Mouse (Mus musculus): ENCODE results near the gene 4930556J24Rik. TPM values are rescaled to one million over a fixed set of nuclear protein-coding genes. Genes with fewer than 3 reads are reported as not detected.

4930556J24Rik gene
- polyA plus RNA-seq, 1 experiment = not detected

DNA sequence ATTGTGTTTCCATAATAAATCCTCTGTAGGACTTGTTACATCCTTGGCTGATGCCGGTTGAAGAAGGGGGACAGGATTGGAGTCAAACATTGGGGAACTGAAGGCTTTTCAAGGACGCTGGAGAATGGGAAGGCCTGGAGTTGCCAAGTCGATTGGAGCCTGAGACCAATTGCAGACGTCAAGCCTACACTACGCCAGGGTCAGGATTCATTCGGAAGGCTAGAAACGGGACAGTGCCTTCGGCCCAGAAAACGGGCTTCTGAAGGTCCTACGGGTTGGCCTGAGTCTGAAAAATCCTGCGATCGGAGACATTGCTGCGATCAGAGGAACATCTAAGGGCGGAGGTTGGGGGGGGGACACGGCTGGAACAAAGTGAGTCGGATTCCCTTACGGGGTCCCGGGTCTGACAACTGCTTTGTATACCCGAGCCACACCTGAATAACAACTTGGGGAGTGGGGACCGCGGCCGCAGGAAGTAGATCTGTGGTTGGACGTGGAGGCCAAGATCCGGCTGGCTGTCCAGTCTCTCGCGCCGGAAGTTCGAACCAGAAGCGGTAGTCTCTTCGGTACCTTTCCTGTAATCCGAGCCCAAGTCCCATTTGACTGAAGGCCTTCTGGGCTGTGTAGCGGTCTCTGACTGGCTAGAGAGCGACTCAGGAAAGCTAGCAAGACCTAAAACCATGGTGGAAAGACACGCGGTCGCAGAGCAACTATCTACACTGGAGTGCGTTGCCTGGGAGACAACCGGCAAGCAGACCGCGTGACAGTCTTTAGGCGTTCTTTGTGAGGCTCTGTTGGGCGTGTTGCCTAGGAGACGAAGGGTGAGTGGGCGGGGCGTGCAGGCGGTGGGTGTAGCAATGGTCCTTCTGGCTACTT, 81.9 kb downstream of the 4930556J24Rik start, which contains the start of the genes 4921536K21Rik and Dusp18:
Gene 4921536K21Rik (minus strand): TSS at position 693 of the 876 bp plus-strand sequence.
Gene Dusp18 (plus strand): TSS at position 835 of the 876 bp plus-strand sequence.
- Histone ChIP-seq H3K4me3 (ENCODE audit: low read depth, low read length) (peak within 1 kb of the TSS; percentile 80), H3K9me3 (replicated peaks; ENCODE audit: control insufficient read depth, insufficient read depth, low read length, poor library complexity, severe bottlenecking) (no peaks in the 10 kb centered on the region), H3K27ac (ENCODE audit: insufficient read depth, low read length) (peak within 1 kb of the TSS; percentile 52; the same call in 1 of the 2 replicates), H3K27me3 (ENCODE audit: control insufficient read depth, insufficient read depth, low read length, poor library complexity, severe bottlenecking) (no peaks in the 10 kb centered on the region), H3K9ac (ENCODE audit: low read depth, poor library complexity, severe bottlenecking) (peak within 1 kb of the TSS; percentile 76), H3K4me1 (ENCODE audit: control insufficient read depth, insufficient read depth, low read length) (no peaks in the 10 kb centered on the region), H3K36me3 (ENCODE audit: control insufficient read depth, insufficient read depth, low read length, poor library complexity, severe bottlenecking) (0 out of 2 replicates have a peak, but pooled peaks cover 2% of the 10 kb centered on the region)
- TF ChIP-seq CTCF (IDR thresholded peaks at IDR 0.05; ENCODE audit: low read depth, low read length) (no peak), EP300 (IDR thresholded peaks at IDR 0.05; ENCODE audit: insufficient read depth, low read depth, low read length) (0 out of 2 replicates have a peak, but pooled peaks have one; percentile 4)

DNA sequence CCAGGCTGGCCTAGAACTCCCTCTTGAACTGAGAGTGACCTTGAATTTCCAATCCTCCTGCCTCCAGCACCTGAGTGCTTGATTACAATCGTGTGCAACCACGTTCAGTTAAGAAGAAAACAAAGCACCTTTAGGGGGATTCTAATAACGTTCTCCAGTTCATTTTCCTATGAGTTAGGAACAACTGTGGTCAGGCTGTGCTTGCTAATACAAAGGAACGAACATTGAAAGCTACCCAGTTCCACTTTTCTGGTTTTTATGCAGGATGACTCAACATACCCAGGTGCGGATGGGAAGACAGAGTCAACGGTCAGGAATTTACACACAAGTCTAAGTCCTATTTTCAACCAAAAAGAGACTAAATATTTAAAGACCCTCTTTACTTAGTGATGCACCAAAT, 82.6 kb downstream of the 4930556J24Rik start:
- Histone ChIP-seq H3K27me3 (ENCODE audit: control insufficient read depth, insufficient read depth, low read length, poor library complexity, severe bottlenecking) (no peaks in the 10 kb centered on the region), H3K27ac (ENCODE audit: insufficient read depth, low read length) (no peak overlapping the region), H3K4me3 (ENCODE audit: low read depth, low read length) (no peak overlapping the region), H3K9me3 (replicated peaks; ENCODE audit: control insufficient read depth, insufficient read depth, low read length, poor library complexity, severe bottlenecking) (no peaks in the 10 kb centered on the region), H3K9ac (ENCODE audit: low read depth, poor library complexity, severe bottlenecking) (peak overlapping the region; percentile 76; the same call in 1 of the 2 replicates), H3K36me3 (ENCODE audit: control insufficient read depth, insufficient read depth, low read length, poor library complexity, severe bottlenecking) (0 out of 2 replicates have a peak, but pooled peaks cover 2% of the 10 kb centered on the region), H3K4me1 (ENCODE audit: control insufficient read depth, insufficient read depth, low read length) (no peaks in the 10 kb centered on the region)
- TF ChIP-seq EP300 (IDR thresholded peaks at IDR 0.05; ENCODE audit: insufficient read depth, low read depth, low read length) (no peak), CTCF (IDR thresholded peaks at IDR 0.05; ENCODE audit: low read depth, low read length) (no peak), POLR2A (IDR thresholded peaks at IDR 0.05; ENCODE audit: insufficient read depth, low read length) (no peak)

Other genes with a start within 250 kb of the 4930556J24Rik start
- 0.67 and 1.5 TPM in 2 replicates for gene Osbp2, start 112.9 kb downstream of the 4930556J24Rik start, polyA plus RNA-seq (2011; ENCODE audit: insufficient read depth, insufficient read length, low read depth, missing spikeins)
- gene 4921536K21Rik, start 81.7 kb downstream of the 4930556J24Rik start, polyA plus RNA-seq (2011; ENCODE audit: insufficient read depth, insufficient read length, low read depth, missing spikeins) = 0.72 and 1.1 TPM in 2 replicates
- 3.3 and 4.0 TPM in 2 replicates for gene Dusp18, start 81.5 kb downstream of the 4930556J24Rik start, polyA plus RNA-seq (2011; ENCODE audit: insufficient read depth, insufficient read length, low read depth, missing spikeins)
- 2.9 and 3.1 TPM in 2 replicates for gene Slc35e4, start 62.1 kb downstream of the 4930556J24Rik start, polyA plus RNA-seq (2011; ENCODE audit: insufficient read depth, insufficient read length, low read depth, missing spikeins)
- 45.8 and 47.8 TPM in 2 replicates for gene Tcn2, start 44.6 kb downstream of the 4930556J24Rik start, polyA plus RNA-seq (2011; ENCODE audit: insufficient read depth, insufficient read length, low read depth, missing spikeins)
- 248 and 252 TPM in 2 replicates for gene Pes1, start 12.8 kb downstream of the 4930556J24Rik start, polyA plus RNA-seq (2011; ENCODE audit: insufficient read depth, insufficient read length, low read depth, missing spikeins)
- gene Gal3st1, start 6.9 kb upstream of the 4930556J24Rik start, polyA plus RNA-seq (2011; ENCODE audit: insufficient read depth, insufficient read length, low read depth, missing spikeins) = 1.6 and 1.8 TPM in 2 replicates
- gene Sec14l4, start 54.7 kb upstream of the 4930556J24Rik start, polyA plus RNA-seq (2011; ENCODE audit: insufficient read depth, insufficient read length, low read depth, missing spikeins) = 5.2 and 7.4 TPM in 2 replicates
- gene Sec14l3, start 88.1 kb upstream of the 4930556J24Rik start, polyA plus RNA-seq (2011; ENCODE audit: insufficient read depth, insufficient read length, low read depth, missing spikeins) = not detected in 2 replicates
- gene Mtfp1, start 118.7 kb upstream of the 4930556J24Rik start, polyA plus RNA-seq (2011; ENCODE audit: insufficient read depth, insufficient read length, low read depth, missing spikeins) = 8.3 and 10.9 TPM in 2 replicates
- gene Sec14l2, start 146.6 kb upstream of the 4930556J24Rik start, polyA plus RNA-seq (2011; ENCODE audit: insufficient read depth, insufficient read length, low read depth, missing spikeins) = 4.2 and 5.4 TPM in 2 replicates
- 8.0 and 8.9 TPM in 2 replicates for gene Rnf215, start 158.4 kb upstream of the 4930556J24Rik start, polyA plus RNA-seq (2011; ENCODE audit: insufficient read depth, insufficient read length, low read depth, missing spikeins)
- gene Ccdc157, start 183.5 kb upstream of the 4930556J24Rik start, polyA plus RNA-seq (2011; ENCODE audit: insufficient read depth, insufficient read length, low read depth, missing spikeins) = 3.7 and 5.8 TPM in 2 replicates
- gene Sf3a1, start 183.6 kb upstream of the 4930556J24Rik start, polyA plus RNA-seq (2011; ENCODE audit: insufficient read depth, insufficient read length, low read depth, missing spikeins) = 117 and 125 TPM in 2 replicates
- 19.9 and 20.5 TPM in 2 replicates for gene Tbc1d10a, start 210.0 kb upstream of the 4930556J24Rik start, polyA plus RNA-seq (2011; ENCODE audit: insufficient read depth, insufficient read length, low read depth, missing spikeins)
- 29.6 and 35.2 TPM in 2 replicates for gene Castor1, start 241.4 kb upstream of the 4930556J24Rik start, polyA plus RNA-seq (2011; ENCODE audit: insufficient read depth, insufficient read length, low read depth, missing spikeins)